Mouse (Mus musculus) layer of hippocampus, adult 9-11 months (tissue): Measurements from ENCODE around the gene Lrcol1.
A peak's percentile ranks its signal among the peaks of the same experiment; 100 is the strongest.

ENCODE experiments used
- DNase-seq: peaks from one replicate; pipeline ENCODE4 v3.0.0; 2022

The Lrcol1 gene

GRCm38 (mm10) chr5:110386371-110387330 lies 42.1 kb downstream of the Lrcol1 start:
- DNase-seq: peak; percentile 67

- no peak for DNase-seq
Measured at GRCm38 (mm10) chr5:110387332-110387731, 42.8 kb downstream of the Lrcol1 start.

GRCm38 (mm10) chr5:110390631-110391030 lies 46.1 kb downstream of the Lrcol1 start:
- no peak for DNase-seq

- no peak for DNase-seq
Measured at GRCm38 (mm10) chr5:110392727-110393126, 48.2 kb downstream of the Lrcol1 start.

- no peak for DNase-seq
Measured at GRCm38 (mm10) chr5:110395006-110395661, 50.6 kb downstream of the Lrcol1 start.

GRCm38 (mm10) chr5:110401101-110401500 lies 56.6 kb downstream of the Lrcol1 start:
- no peak for DNase-seq

GRCm38 (mm10) chr5:110402557-110402956 lies 58.0 kb downstream of the Lrcol1 start:
- no peak for DNase-seq

- no peak for DNase-seq
Measured at GRCm38 (mm10) chr5:110403931-110404330, 59.4 kb downstream of the Lrcol1 start.
